Mouse (Mus musculus) embryonic fibroblast, embryonic 13.5 days (primary cell): ENCODE measurements around the gene Rarb.

Source experiments
- CTCF ChIP-seq: IDR thresholded peaks from 2 replicates; pipeline ENCODE4 v1.5.1; 2011; ENCODE audit warnings: mild to moderate bottlenecking, control low read depth, low read length, moderate library complexity, borderline replicate concordance; ENCODE audit not compliant: insufficient read depth
- POLR2A ChIP-seq: IDR thresholded peaks from 2 replicates; pipeline ENCODE4 v1.6.1; 2011; ENCODE audit warnings: low read depth, mild to moderate bottlenecking, control low read depth, low read length, moderate library complexity

- no peak for TF ChIP-seq CTCF
- TF ChIP-seq POLR2A = no peak
Measured at GRCm38 (mm10) chr14:16526120-16526519, 292.8 kb downstream of the Rarb start.
